Mouse (Mus musculus) embryonic facial prominence, embryonic 15.5 days (tissue): ENCODE data around the gene Fibp. TPM values are rescaled to one million over a fixed set of nuclear protein-coding genes. Genes with fewer than 3 reads are reported as not detected.

ENCODE experiments used
- ATAC-seq: fragments of 200-750 bp; cut with Nextera tagmentation; 2 replicates; pipeline ENCODE4 v1.8.0; 2017; ENCODE audit warnings: low read depth, moderate TSS enrichment; ENCODE audit not compliant: insufficient number of reproducible peaks, low FRiP score, low TSS enrichment
- H3K27ac ChIP-seq: fragments of 300-500 bp; sonication (generic); replicated peaks from 2 replicates; pipeline ENCODE4 v1.5.1; 2015; ENCODE audit warnings: mild to moderate bottlenecking, inconsistent platforms
- H3K27me3 ChIP-seq: fragments of 300-500 bp; sonication (generic); 2 replicates; pipeline ENCODE4 v1.6.1; 2015; ENCODE audit warnings: inconsistent platforms
- H3K36me3 ChIP-seq: fragments of 300-500 bp; sonication (generic); 2 replicates; pipeline ENCODE4 v1.6.1; 2015; ENCODE audit warnings: mild to moderate bottlenecking, inconsistent platforms
- H3K4me1 ChIP-seq: fragments of 300-500 bp; sonication (generic); 2 replicates; pipeline ENCODE4 v1.6.1; 2015; ENCODE audit warnings: inconsistent platforms
- H3K4me2 ChIP-seq: fragments of 300-500 bp; sonication (generic); replicated peaks from 2 replicates; pipeline ENCODE4 v1.6.1; 2015; ENCODE audit warnings: mild to moderate bottlenecking, inconsistent platforms
- H3K4me3 ChIP-seq: fragments of 300-500 bp; sonication (generic); replicated peaks from 2 replicates; pipeline ENCODE4 v1.5.1; 2015; ENCODE audit warnings: mild to moderate bottlenecking, inconsistent platforms
- H3K9ac ChIP-seq: fragments of 300-500 bp; sonication (generic); 2 replicates; pipeline ENCODE4 v1.6.1; 2015; ENCODE audit warnings: inconsistent platforms
- H3K9me3 ChIP-seq: fragments of 300-500 bp; sonication (generic); replicated peaks from 2 replicates; pipeline ENCODE4 v1.6.1; 2016; ENCODE audit warnings: inconsistent platforms
- WGBS: fragments of 180-500 bp; shearing (Covaris S2); methylation state at CpG from one replicate; pipeline ENCODE4 v1.1.7; 2015; 5-methylcytosine and 5-hydroxymethylcytosine counted together
- polyA plus RNA-seq: library from polyadenylated mRNA; unstranded; fragments of >200 nt; fragmentation: Nextera tagmentation; extraction: Ambion mirVana; gene quantifications from 2 replicates; pipeline ENCODE4 v1.2.1, GENCODE M21; 2015

The Fibp gene
- polyA plus RNA-seq, result 114 and 125 TPM in 2 replicates

- Histone ChIP-seq H3K27ac (peak within 1 kb of the TSS; percentile 84), H3K36me3 (peaks cover 30% of the 10 kb centered on the region), H3K27me3 (peaks cover 4% of the 10 kb centered on the region; the same call in 1 of the 2 replicates), H3K4me3 (peak within 1 kb of the TSS; percentile 89), H3K9me3 (no peaks in the 10 kb centered on the region), H3K4me1 (peaks cover 55% of the 10 kb centered on the region), H3K9ac (peak within 1 kb of the TSS; percentile 66), H3K4me2 (peak within 1 kb of the TSS; percentile 86)
- ATAC-seq, result peak; percentile 46
- under 1% methylated on average over 32 of the region's 32 CpGs for WGBS
Measured at GRCm38 (mm10) chr19:5460465-5460911, at the start of gene Fibp. Gene Fibp (plus strand): TSS chr19:5460615.

GRCm38 (mm10) chr19:5410641-5411040 lies 49.8 kb upstream of the Fibp start:
- no peak overlapping the region for H3K27ac ChIP-seq
- H3K27me3 ChIP-seq, result no peaks in the 10 kb centered on the region
- H3K9ac ChIP-seq, result no peak overlapping the region
- no peaks in the 10 kb centered on the region for H3K36me3 ChIP-seq
- H3K4me2 ChIP-seq, result no peak overlapping the region
- no peak for ATAC-seq
- no peaks in the 10 kb centered on the region for H3K9me3 ChIP-seq
- 85% methylated on average over 5 of the region's 5 CpGs for WGBS
- no peak overlapping the region for H3K4me3 ChIP-seq
- peaks cover 23% of the 10 kb centered on the region for H3K4me1 ChIP-seq

- H3K27ac ChIP-seq, result no peak overlapping the region
- no peak for ATAC-seq
- no peaks in the 10 kb centered on the region for H3K36me3 ChIP-seq
- H3K9me3 ChIP-seq, result no peaks in the 10 kb centered on the region
- no peaks in the 10 kb centered on the region for H3K27me3 ChIP-seq
- H3K9ac ChIP-seq, result no peak overlapping the region
- WGBS, result 45% methylated on average over 5 of the region's 5 CpGs
- H3K4me3 ChIP-seq, result no peak overlapping the region
- H3K4me2 ChIP-seq, result no peak overlapping the region
- peaks cover 20% of the 10 kb centered on the region for H3K4me1 ChIP-seq
Measured at GRCm38 (mm10) chr19:5411961-5412360, 48.5 kb upstream of the Fibp start.

- no peak overlapping the region for H3K9ac ChIP-seq
- no peak for ATAC-seq
- no peaks in the 10 kb centered on the region for H3K9me3 ChIP-seq
- H3K36me3 ChIP-seq, result no peaks in the 10 kb centered on the region; the same call in 1 of the 2 replicates
- H3K27me3 ChIP-seq, result no peaks in the 10 kb centered on the region
- H3K27ac ChIP-seq, result no peak overlapping the region
- H3K4me1 ChIP-seq, result peaks cover 5% of the 10 kb centered on the region; the same call in 1 of the 2 replicates
- H3K4me3 ChIP-seq, result no peak overlapping the region
- 72% methylated on average over 4 of the region's 4 CpGs for WGBS
- no peak overlapping the region for H3K4me2 ChIP-seq
Measured at GRCm38 (mm10) chr19:5413840-5414239, 46.6 kb upstream of the Fibp start.

- 52% methylated on average over 2 of the region's 2 CpGs for whole genome bisulfite sequencing
- no peak overlapping the region for H3K4me3 ChIP-seq
- no peak overlapping the region for H3K9ac ChIP-seq
- H3K4me2 ChIP-seq, result no peak overlapping the region
- no peaks in the 10 kb centered on the region for H3K27me3 ChIP-seq
- no peak overlapping the region for H3K27ac ChIP-seq
- no peaks in the 10 kb centered on the region for H3K4me1 ChIP-seq
- peaks cover 2% of the 10 kb centered on the region for H3K36me3 ChIP-seq
- no peaks in the 10 kb centered on the region for H3K9me3 ChIP-seq
- no peak for ATAC-seq
Measured at GRCm38 (mm10) chr19:5414534-5414957, 45.9 kb upstream of the Fibp start.

- no peak overlapping the region for H3K4me3 ChIP-seq
- H3K36me3 ChIP-seq, result peaks cover 38% of the 10 kb centered on the region
- H3K27me3 ChIP-seq, result no peaks in the 10 kb centered on the region
- peaks cover 22% of the 10 kb centered on the region for H3K4me1 ChIP-seq
- no peak overlapping the region for H3K9ac ChIP-seq
- no peak overlapping the region for H3K27ac ChIP-seq
- no peak overlapping the region for H3K4me2 ChIP-seq
- H3K9me3 ChIP-seq, result no peaks in the 10 kb centered on the region
- ATAC-seq, result no peak
- 92% methylated on average over 8 of the region's 8 CpGs for WGBS
Measured at GRCm38 (mm10) chr19:5418750-5419466, 41.5 kb upstream of the Fibp start.

- H3K27ac ChIP-seq, result no peak overlapping the region
- no peak overlapping the region for H3K4me3 ChIP-seq
- ATAC-seq, result no peak
- 88% methylated on average over 9 of the region's 9 CpGs for WGBS
- H3K27me3 ChIP-seq, result no peaks in the 10 kb centered on the region
- H3K4me1 ChIP-seq, result peaks cover 23% of the 10 kb centered on the region
- peaks cover 38% of the 10 kb centered on the region for H3K36me3 ChIP-seq
- H3K9ac ChIP-seq, result no peak overlapping the region
- no peak overlapping the region for H3K4me2 ChIP-seq
- no peaks in the 10 kb centered on the region for H3K9me3 ChIP-seq
Measured at GRCm38 (mm10) chr19:5419630-5420029, 40.8 kb upstream of the Fibp start.

- Histone ChIP-seq H3K36me3 (peaks cover 38% of the 10 kb centered on the region), H3K27ac (no peak overlapping the region), H3K9me3 (no peaks in the 10 kb centered on the region), H3K4me1 (peaks cover 23% of the 10 kb centered on the region), H3K27me3 (no peaks in the 10 kb centered on the region), H3K4me3 (no peak overlapping the region), H3K9ac (no peak overlapping the region), H3K4me2 (no peak overlapping the region)
- 90% methylated on average over 6 of the region's 6 CpGs for WGBS
- no peak for ATAC-seq
Measured at GRCm38 (mm10) chr19:5420579-5420978, 39.8 kb upstream of the Fibp start.

- no peak overlapping the region for H3K4me3 ChIP-seq
- H3K4me1 ChIP-seq, result peaks cover 35% of the 10 kb centered on the region
- WGBS, result 81% methylated on average over 5 of the region's 5 CpGs
- H3K9me3 ChIP-seq, result no peaks in the 10 kb centered on the region
- no peak overlapping the region for H3K4me2 ChIP-seq
- no peak overlapping the region for H3K9ac ChIP-seq
- ATAC-seq, result no peak
- peaks cover 44% of the 10 kb centered on the region for H3K36me3 ChIP-seq
- H3K27ac ChIP-seq, result no peak overlapping the region
- no peaks in the 10 kb centered on the region for H3K27me3 ChIP-seq
Measured at GRCm38 (mm10) chr19:5421784-5422183, 38.6 kb upstream of the Fibp start.

GRCm38 (mm10) chr19:5422267-5422666 lies 38.1 kb upstream of the Fibp start:
- Histone ChIP-seq H3K27ac (no peak overlapping the region), H3K9ac (no peak overlapping the region), H3K9me3 (no peaks in the 10 kb centered on the region), H3K4me1 (peaks cover 40% of the 10 kb centered on the region), H3K4me3 (no peak overlapping the region), H3K36me3 (peaks cover 48% of the 10 kb centered on the region), H3K27me3 (no peaks in the 10 kb centered on the region), H3K4me2 (no peak overlapping the region)
- 83% methylated on average over 10 of the region's 10 CpGs for WGBS
- ATAC-seq, result no peak

GRCm38 (mm10) chr19:5422895-5423443 lies 37.4 kb upstream of the Fibp start:
- Histone ChIP-seq H3K9ac (no peak overlapping the region), H3K27ac (peak overlapping the region; percentile 94; the same call in 1 of the 2 replicates)

More at GRCm38 (mm10) chr19:5422895-5423443, 37.4 kb upstream of the Fibp start:
- Histone ChIP-seq H3K27me3 (no peaks in the 10 kb centered on the region), H3K4me1 (peaks cover 41% of the 10 kb centered on the region), H3K9me3 (no peaks in the 10 kb centered on the region), H3K36me3 (peaks cover 50% of the 10 kb centered on the region), H3K4me2 (peak overlapping the region; percentile 75), H3K4me3 (peak overlapping the region; percentile 87)
- ATAC-seq, result no peak
- WGBS, result 78% methylated on average over 9 of the region's 9 CpGs
